Mouse (Mus musculus): ENCODE results near the gene Fam169b.

Fam169b gene

GRCm38 (mm10) chr7:68314286-68314685 is 40.6 kb downstream of the Fam169b start:
- no peak for DNase-seq (ENCODE audit: extremely low spot score, low read depth, low spot score)

- DNase-seq (ENCODE audit: extremely low spot score, low read depth, low spot score) = no peak
These were observed 41.4 kb downstream of the Fam169b start for GRCm38 (mm10) chr7:68315068-68315467.

- no peak for DNase-seq (ENCODE audit: extremely low spot score, low read depth, low spot score)
These were observed 44.6 kb downstream of the Fam169b start for GRCm38 (mm10) chr7:68318006-68318788.

DNA sequence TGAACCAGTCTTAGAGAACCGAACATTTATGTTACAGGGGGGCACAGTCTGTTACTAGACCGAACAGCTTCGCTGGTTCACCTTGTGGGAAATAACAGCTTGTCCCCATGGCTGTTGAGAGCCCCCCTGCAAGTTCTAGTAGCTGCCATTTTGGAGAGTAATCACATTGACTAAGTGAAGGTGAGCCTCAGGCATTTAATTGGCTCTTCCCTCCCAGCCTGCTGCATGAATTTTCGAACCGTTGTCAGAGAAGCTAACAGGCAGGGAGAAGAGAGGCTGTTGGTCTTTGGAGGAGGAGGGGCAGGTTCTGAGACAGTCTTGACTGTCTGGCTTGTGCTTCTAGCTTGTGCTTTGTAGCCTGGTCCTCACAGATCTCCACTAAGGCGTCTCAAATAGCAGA is 45.3 kb downstream of the Fam169b start:
- no peak for DNase-seq (ENCODE audit: extremely low spot score, low read depth, low spot score)

DNA sequence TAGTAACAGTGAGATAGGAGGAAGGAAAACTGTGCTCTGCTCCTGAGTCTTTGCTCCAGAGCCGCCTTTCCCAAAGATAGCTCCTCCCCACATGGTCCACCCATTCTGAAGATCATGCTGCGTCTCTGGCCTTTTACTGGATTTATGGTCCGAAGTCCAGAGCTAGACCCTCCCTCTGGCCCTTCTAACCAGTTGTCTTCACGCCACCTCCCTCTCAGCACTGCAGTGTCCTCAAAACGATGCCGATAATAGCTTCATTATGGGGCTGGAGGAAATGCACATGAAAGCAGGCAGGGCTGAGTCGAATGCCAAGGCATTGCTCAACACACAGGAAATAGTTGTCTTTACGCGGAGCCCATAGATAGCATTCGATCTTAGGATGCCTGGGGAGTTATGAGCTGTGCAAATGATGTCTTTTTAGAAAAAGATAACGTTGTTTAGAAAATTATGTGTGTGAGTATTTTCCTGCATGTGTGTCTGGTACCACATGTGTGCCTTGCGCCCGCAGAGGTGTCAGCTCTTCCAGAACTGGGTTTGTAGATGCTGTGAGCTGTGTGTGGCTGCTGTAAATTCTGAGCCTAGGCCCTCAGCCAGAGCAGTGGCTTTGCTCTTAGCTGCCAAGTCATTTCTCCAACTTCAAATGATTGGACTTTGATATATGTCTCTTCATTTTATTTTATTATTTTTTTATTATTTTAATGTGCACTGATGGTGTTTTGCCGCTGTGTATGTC is 46.6 kb downstream of the Fam169b start:
- no peak for DNase-seq (ENCODE audit: extremely low spot score, low read depth, low spot score)

DNA sequence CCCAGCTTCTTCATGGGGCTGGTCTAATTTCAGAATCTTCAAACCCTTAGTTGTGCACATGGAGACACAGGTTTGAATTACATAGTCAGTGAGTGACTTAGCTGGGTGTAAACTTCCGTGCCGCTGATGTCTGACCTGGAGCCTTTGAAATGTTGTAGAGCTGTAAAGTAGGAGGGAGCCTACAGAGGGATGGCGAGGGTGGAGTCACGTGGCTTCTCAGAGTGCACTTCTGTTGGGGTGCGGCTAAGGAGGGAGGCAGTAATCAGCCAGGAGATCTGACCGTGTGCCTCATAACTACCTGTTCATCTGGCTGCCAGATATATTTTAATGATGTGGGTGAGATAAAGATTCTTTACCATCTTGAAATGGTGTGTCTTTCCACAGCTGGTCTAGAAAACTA is 49.4 kb downstream of the Fam169b start:
- DNase-seq (ENCODE audit: extremely low spot score, low read depth, low spot score) = no peak

GRCm38 (mm10) chr7:68326190-68326722 is 52.6 kb downstream of the Fam169b start:
- no peak for DNase-seq (ENCODE audit: extremely low spot score, low read depth, low spot score)

- no peak for DNase-seq (ENCODE audit: extremely low spot score, low read depth, low spot score)
These were observed 55.4 kb downstream of the Fam169b start for GRCm38 (mm10) chr7:68329000-68329399.

- no peak for DNase-seq (ENCODE audit: extremely low spot score, low read depth, low spot score)
These were observed 59.2 kb downstream of the Fam169b start for GRCm38 (mm10) chr7:68332799-68333198.

- DNase-seq (ENCODE audit: extremely low spot score, low read depth, low spot score) = no peak
These were observed 63.6 kb downstream of the Fam169b start for GRCm38 (mm10) chr7:68337080-68337781.

GRCm38 (mm10) chr7:68338680-68339079 is 65.0 kb downstream of the Fam169b start:
- no peak for DNase-seq (ENCODE audit: extremely low spot score, low read depth, low spot score)

DNA sequence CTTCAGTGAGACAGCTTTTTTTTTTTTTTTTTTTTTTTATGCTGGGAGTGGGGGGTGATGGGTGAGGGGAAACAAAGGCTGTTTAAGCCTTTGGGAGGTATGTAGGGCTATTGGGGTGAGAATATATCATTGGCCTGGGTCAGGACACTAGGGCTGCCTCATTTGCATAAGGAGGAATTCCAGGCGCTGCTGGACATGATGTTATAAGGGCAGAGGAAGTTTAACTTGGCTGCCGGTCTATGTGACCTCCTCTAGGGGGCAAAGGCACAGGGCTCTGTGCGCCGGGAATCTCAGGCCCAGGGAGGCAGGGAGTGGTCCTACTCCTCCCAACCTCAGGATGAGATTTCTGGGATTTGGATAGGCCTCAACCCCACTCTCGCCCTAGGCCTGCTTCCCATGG is 70.9 kb downstream of the Fam169b start:
- DNase-seq (ENCODE audit: extremely low spot score, low read depth, low spot score) = no peak

- no peak for DNase-seq (ENCODE audit: extremely low spot score, low read depth, low spot score)
These were observed 72.3 kb downstream of the Fam169b start for GRCm38 (mm10) chr7:68345963-68346362.

DNA sequence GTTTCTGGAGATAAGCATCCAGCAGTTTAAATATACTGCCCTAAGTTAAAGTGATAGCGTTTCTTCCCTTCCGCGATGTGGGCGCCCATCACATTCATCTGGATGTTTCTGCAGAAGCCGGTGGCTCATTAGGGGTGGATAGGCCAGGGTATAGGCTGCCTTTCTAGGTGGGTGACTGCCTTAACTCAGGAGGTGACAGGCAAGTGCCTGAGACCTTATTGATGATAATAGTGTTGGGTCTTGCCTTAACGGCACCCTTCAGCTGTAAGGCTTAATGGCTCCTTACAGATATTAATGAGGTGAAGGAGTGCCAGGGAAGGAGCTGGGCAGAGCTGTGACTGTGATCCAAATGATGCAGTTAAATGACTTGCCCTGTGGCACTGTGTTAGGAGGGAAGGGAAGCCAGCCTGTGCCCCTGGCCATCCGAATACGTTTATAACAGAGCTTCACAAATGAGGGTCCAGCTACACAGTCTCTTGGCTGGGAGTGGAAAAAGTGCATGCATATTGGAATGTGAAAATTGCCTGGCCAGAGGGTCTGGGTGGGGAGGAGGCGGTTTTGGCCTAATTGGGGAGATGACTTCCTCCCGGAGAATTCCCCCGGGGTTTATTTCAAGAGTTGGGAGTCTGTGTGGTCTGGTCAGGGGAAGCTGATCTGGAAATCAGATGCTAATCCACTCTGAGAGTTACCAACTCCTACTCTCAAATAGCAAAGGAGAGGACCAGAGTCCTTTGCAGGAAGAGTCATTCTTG is 81.9 kb downstream of the Fam169b start:
- DNase-seq (ENCODE audit: extremely low spot score, low read depth, low spot score) = no peak

GRCm38 (mm10) chr7:68357407-68357806 is 83.8 kb downstream of the Fam169b start:
- peak; percentile 80 for DNase-seq (ENCODE audit: extremely low spot score, low read depth, low spot score)

DNA sequence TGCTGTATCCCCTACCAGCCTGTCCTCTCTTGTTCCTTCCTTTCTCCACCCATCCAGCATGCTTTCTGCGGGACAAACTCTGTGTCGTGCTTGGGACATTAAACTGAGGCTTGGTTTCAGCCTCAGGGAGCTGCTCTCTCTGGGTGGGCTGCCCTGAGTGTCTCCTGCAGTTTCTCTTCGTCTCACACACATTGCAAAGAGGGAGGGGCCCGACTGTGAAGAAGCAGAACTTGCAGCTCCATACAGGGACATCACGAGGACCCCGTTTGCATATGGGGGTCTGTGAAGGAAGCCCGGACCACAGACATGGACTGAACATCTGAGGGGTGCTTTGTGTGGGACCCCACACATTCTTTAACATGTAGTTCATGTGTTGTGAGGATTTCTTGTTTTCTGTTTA is 89.0 kb downstream of the Fam169b start:
- no peak for DNase-seq (ENCODE audit: extremely low spot score, low read depth, low spot score)

DNA sequence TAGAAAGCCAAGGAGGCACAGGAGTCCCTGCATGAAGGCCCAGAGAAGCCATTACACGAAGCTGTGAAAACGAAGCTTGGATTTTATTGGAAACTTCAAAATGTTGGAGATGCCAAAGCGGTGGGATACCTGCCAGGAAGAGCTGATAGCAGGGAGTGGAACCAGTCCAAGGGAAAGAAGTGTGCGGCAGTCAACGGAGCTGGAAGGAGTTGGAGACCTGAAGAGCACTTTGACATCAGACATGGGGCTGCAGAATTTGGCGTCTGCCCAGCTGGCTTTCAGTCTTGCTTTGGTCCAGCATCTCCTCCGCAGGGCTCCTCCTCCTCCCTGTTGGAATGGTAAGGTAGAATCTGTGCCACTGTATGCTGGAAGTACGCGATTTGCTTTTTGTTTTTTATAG is 92.1 kb downstream of the Fam169b start:
- no peak for DNase-seq (ENCODE audit: extremely low spot score, low read depth, low spot score)

DNA sequence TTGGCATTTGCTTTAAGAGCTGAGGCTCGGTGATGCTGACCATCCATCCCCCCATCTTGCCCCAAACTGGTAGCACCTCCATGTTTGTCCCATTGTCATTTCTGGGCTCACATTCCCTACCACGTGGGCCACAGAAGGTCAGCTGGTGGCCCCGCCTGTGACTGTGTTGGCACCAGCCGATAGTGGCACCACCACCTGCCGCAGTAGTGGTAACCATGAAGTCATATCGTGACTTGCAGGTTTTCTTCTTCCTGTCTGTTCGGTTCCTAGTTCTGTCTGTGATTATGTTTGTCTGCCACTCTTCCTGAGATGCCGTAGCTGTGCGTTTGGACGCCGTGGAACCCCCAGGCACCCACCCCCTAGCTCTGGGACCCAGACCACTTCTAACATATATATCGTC is 95.3 kb downstream of the Fam169b start:
- no peak for DNase-seq (ENCODE audit: extremely low spot score, low read depth, low spot score)

DNA sequence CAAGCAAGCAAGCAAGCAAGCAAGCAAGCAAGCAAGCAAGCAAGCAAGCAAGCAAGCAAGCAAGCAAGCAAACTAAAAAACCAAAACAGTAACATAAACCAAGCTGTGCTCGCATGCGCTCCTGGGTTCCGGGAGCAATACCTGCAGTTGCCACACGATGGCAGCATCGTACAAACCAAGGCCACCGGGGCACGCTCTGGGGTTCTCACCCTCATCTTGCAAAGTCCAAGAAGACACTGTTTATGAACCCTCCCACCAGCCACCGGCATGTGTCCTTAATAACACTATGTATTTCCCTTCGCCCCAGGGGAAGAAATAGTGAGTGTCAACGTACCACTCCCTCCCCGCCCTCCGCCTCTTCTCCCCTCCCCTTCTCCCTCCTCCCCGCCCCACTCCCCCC is 96.1 kb downstream of the Fam169b start:
- peak; percentile 73 for DNase-seq (ENCODE audit: extremely low spot score, low read depth, low spot score)

DNA sequence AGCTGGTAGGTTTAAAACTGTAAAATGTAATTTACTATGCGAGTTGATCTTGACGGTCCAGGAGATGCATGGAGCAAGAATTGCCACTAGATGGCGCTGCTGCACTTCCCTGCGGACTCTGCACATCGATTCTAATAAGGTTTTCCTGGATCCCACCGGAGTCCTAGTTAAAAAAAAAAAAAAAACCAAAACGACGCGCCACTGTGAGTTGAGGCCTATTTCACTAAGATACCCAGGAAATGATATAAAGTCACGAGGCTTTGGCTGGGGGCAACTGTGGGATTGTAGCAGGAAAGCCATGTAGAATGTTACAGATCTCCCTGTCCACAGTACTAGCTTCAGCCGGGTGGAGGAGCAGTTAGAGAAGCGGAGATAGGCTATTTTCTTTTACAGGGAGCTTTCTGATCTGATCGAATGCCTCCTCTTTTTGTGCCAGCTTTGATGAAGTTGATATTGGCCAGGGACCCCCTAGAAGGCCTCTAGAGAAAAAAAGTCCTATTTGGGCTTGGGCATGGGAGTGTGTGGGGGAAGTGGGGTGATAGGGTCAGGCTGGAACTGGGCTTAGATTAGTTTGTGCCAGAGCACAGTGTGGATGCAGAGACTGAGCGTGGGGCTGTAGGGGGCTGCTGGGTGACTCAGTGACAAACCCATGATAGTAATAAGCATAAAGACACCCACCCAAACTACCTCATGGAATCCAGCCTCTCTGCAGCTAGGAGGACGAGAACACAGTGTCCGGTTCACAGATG is 100.6 kb downstream of the Fam169b start:
- DNase-seq (ENCODE audit: extremely low spot score, low read depth, low spot score) = peak; percentile 77
